Mouse (Mus musculus): ENCODE data around the gene Rasal2.

The Rasal2 gene

GRCm38 (mm10) chr1:157143326-157143932, 269.0 kb downstream of the Rasal2 start:
- in situ Hi-C loops (cut with MboI) = no loop called here

- in situ Hi-C loops (cut with MboI) = no loop called here
Measured at GRCm38 (mm10) chr1:157141014-157141413, 271.4 kb downstream of the Rasal2 start.

GRCm38 (mm10) chr1:157137854-157138241, 274.5 kb downstream of the Rasal2 start:
- in situ Hi-C loops (cut with MboI) = no loop called here

GRCm38 (mm10) chr1:157137132-157137853, 275.1 kb downstream of the Rasal2 start:
- in situ Hi-C loops (cut with MboI) = no loop called here

GRCm38 (mm10) chr1:157128219-157128618, 284.2 kb downstream of the Rasal2 start:
- in situ Hi-C loops (cut with MboI) = no loop called here

- in situ Hi-C loops (cut with MboI) = no loop called here
Measured at GRCm38 (mm10) chr1:157123836-157124235, 288.6 kb downstream of the Rasal2 start.

GRCm38 (mm10) chr1:157119168-157119567, 293.2 kb downstream of the Rasal2 start:
- in situ Hi-C loops (cut with MboI) = no loop called here

- in situ Hi-C loops (cut with MboI) = no loop called here
Measured at GRCm38 (mm10) chr1:157117440-157117839, 295.0 kb downstream of the Rasal2 start.

- in situ Hi-C loops (cut with MboI) = no loop called here
Measured at GRCm38 (mm10) chr1:157114492-157114891, 297.9 kb downstream of the Rasal2 start.

- in situ Hi-C loops (cut with MboI) = no loop called here
Measured at GRCm38 (mm10) chr1:157110287-157110835, 302.0 kb downstream of the Rasal2 start.

GRCm38 (mm10) chr1:157108580-157108979, 303.8 kb downstream of the Rasal2 start, which contains the start of gene Tex35:
TSS of gene Tex35 (minus strand) at chr1:157108680.
- in situ Hi-C loops (cut with MboI) = no loop called here

- in situ Hi-C loops (cut with MboI) = no loop called here
Measured at GRCm38 (mm10) chr1:157101122-157101865, 311.1 kb downstream of the Rasal2 start.

GRCm38 (mm10) chr1:157095534-157095933, 316.9 kb downstream of the Rasal2 start:
- in situ Hi-C loops (cut with MboI) = loop anchor here (25.0 kb wide), 1 partner anchor 683 kb away; the partner anchor contains the start of gene Axdnd1

- in situ Hi-C loops (cut with MboI) = loop anchor here (25.0 kb wide), 1 partner anchor 680 kb away; the partner anchor contains the start of gene Axdnd1
Measured at GRCm38 (mm10) chr1:157092622-157093021, 319.8 kb downstream of the Rasal2 start.

- in situ Hi-C loops (cut with MboI) = loop anchor here (25.0 kb wide), 1 partner anchor 680 kb away; the partner anchor contains the start of gene Axdnd1
Measured at GRCm38 (mm10) chr1:157092140-157092539, 320.3 kb downstream of the Rasal2 start.

- in situ Hi-C loops (cut with MboI) = loop anchor here (25.0 kb wide), 1 partner anchor 679 kb away; the partner anchor contains the start of gene Axdnd1
Measured at GRCm38 (mm10) chr1:157090835-157091234, 321.6 kb downstream of the Rasal2 start.

GRCm38 (mm10) chr1:157086097-157086994, 326.0 kb downstream of the Rasal2 start:
- in situ Hi-C loops (cut with MboI) = loop anchor here (25.0 kb wide), 1 partner anchor 674 kb away; the partner anchor contains the start of gene Axdnd1

Measured in mature B cell (primary cell).